Comparison of ENCODE assay signal across 16 mouse cellular contexts in the genomic region with DNA sequence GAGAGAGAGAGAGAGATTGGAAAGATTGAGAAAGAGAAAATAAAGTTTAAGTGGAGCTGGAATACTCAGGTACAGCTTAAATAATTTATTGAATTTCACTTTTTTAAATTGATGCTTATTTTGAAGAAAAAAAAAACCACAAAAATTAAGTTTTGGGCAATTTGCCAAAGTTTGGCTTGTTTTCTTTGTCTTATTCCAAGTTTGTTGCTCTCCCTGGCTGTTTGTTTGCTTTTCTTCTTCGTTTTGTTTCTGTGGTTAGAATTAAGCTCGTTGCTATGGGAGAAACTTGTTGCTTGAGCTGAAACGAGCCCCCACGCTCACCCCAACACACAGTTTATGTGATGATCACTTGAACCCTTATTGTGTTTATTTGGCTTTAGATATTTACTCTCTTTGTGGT.
"Had no signal": no experiment of that assay in that cellular context is flagged by ENCODE, and none has a peak within 500 bp of the region (broad histone marks: within the 10 kb centered on the region; RNA-seq: fewer than 3 reads in every experiment).

No protein-coding gene starts in this region.

- H3K9ac ChIP-seq: neural tube, embryonic 13.5 days; neural tube, embryonic 15.5 days; stomach, embryonic 15.5 days had no signal

- H3K27me3 ChIP-seq: neural tube, embryonic 13.5 days; neural tube, embryonic 15.5 days; stomach, embryonic 15.5 days had no signal

- DNase-seq: retina, postnatal 1 day; right cerebral cortex, adult 18-20 months; right cerebral cortex, postnatal 14 days; right cerebral cortex, postnatal 25 days; right cerebral cortex, postnatal 4 days; spleen, adult 18-20 months; thymus, adult 18-20 months; thymus, adult 2 months; thymus, postnatal 14 days; thymus, postnatal 25 days; thymus, postnatal 36 days; thymus, postnatal 4 days had no signal

- H3K4me1 ChIP-seq: neural tube, embryonic 13.5 days; neural tube, embryonic 15.5 days; stomach, embryonic 15.5 days had no signal

- H3K27ac ChIP-seq: neural tube, embryonic 13.5 days; neural tube, embryonic 15.5 days; stomach, embryonic 15.5 days; stomach, postnatal 0 days had no signal

- H3K36me3 ChIP-seq: neural tube, embryonic 13.5 days; neural tube, embryonic 15.5 days; stomach, embryonic 15.5 days had no signal

- H3K4me3 ChIP-seq: neural tube, embryonic 13.5 days; neural tube, embryonic 15.5 days; stomach, embryonic 15.5 days had no signal

- H3K9me3 ChIP-seq: neural tube, embryonic 13.5 days; neural tube, embryonic 15.5 days; stomach, embryonic 15.5 days had no signal

- H3K4me2 ChIP-seq: neural tube, embryonic 13.5 days; neural tube, embryonic 15.5 days; stomach, embryonic 15.5 days had no signal
